Mouse (Mus musculus): ENCODE data around the gene Sbno2. TPM values are rescaled to one million over a fixed set of nuclear protein-coding genes. Genes with fewer than 3 reads are reported as not detected.

Gene Sbno2
- polyA plus RNA-seq, 1 experiment: 25.4 TPM

- H3K27me3 ChIP-seq (ENCODE audit: control insufficient read depth, insufficient read depth, low read length): no peaks in the 10 kb centered on the region
- DNase-seq: no peak
- TF ChIP-seq POLR2A (IDR thresholded peaks at IDR 0.05; ENCODE audit: borderline replicate concordance, insufficient read depth, low read length) (no peak), CTCF (IDR thresholded peaks at IDR 0.05; ENCODE audit: borderline replicate concordance, insufficient read depth, low read depth, low read length) (no peak)
- 100% methylated on average over 1 of the region's 1 CpGs for WGBS
- peaks cover 22% of the 10 kb centered on the region for H3K4me1 ChIP-seq (ENCODE audit: control insufficient read depth, insufficient read depth, low read length)
- H3K27ac ChIP-seq (ENCODE audit: insufficient read depth, low read length): no peak overlapping the region
- no peak overlapping the region for H3K4me3 ChIP-seq (replicated peaks; ENCODE audit: insufficient read depth, low read depth, low read length)
Measured at GRCm38 (mm10) chr10:80135641-80136040, 30.3 kb upstream of the Sbno2 start.

- WGBS: 80% methylated on average over 10 of the region's 10 CpGs
- Histone ChIP-seq H3K27me3 (ENCODE audit: control insufficient read depth, insufficient read depth, low read length) (no peaks in the 10 kb centered on the region), H3K4me1 (ENCODE audit: control insufficient read depth, insufficient read depth, low read length) (peaks cover 26% of the 10 kb centered on the region), H3K4me3 (replicated peaks; ENCODE audit: insufficient read depth, low read depth, low read length) (no peak overlapping the region), H3K27ac (ENCODE audit: insufficient read depth, low read length) (no peak overlapping the region)
- TF ChIP-seq POLR2A (IDR thresholded peaks at IDR 0.05; ENCODE audit: borderline replicate concordance, insufficient read depth, low read length) (no peak), CTCF (IDR thresholded peaks at IDR 0.05; ENCODE audit: borderline replicate concordance, insufficient read depth, low read depth, low read length) (no peak)
- DNase-seq: no peak
Measured at GRCm38 (mm10) chr10:80135161-80135560, 29.8 kb upstream of the Sbno2 start.

DNA sequence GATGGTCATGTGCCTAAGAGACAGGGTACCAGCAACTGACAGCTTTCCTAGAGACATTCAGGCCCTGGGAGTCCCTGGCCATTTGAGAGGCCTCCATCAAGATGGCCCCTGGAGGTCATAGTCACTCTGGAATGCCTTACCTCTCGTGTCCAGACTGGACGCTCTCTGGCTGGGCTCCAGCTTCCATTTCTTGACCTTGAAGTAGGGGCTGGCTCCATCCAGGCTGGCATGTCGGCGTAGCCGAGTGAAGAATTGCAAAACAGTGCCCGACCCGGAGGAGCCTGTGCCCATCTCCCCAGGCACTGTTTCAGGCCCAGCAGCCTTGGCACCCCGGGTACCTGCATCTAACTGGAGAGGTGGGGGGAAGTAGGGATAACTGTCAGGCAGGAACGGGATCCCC, 29.1 kb upstream of the Sbno2 start:
- DNase-seq: no peak
- H3K4me1 ChIP-seq (ENCODE audit: control insufficient read depth, insufficient read depth, low read length): peaks cover 32% of the 10 kb centered on the region
- 74% methylated on average over 9 of the region's 9 CpGs for WGBS
- no peaks in the 10 kb centered on the region for H3K27me3 ChIP-seq (ENCODE audit: control insufficient read depth, insufficient read depth, low read length)
- TF ChIP-seq CTCF (IDR thresholded peaks at IDR 0.05; ENCODE audit: borderline replicate concordance, insufficient read depth, low read depth, low read length) (no peak), POLR2A (IDR thresholded peaks at IDR 0.05; ENCODE audit: borderline replicate concordance, insufficient read depth, low read length) (no peak)
- H3K27ac ChIP-seq (ENCODE audit: insufficient read depth, low read length): no peak overlapping the region
- no peak overlapping the region for H3K4me3 ChIP-seq (replicated peaks; ENCODE audit: insufficient read depth, low read depth, low read length)

- no peaks in the 10 kb centered on the region for H3K27me3 ChIP-seq (ENCODE audit: control insufficient read depth, insufficient read depth, low read length)
- TF ChIP-seq CTCF (IDR thresholded peaks at IDR 0.05; ENCODE audit: borderline replicate concordance, insufficient read depth, low read depth, low read length): no peak
- TF ChIP-seq POLR2A (IDR thresholded peaks at IDR 0.05; ENCODE audit: borderline replicate concordance, insufficient read depth, low read length): no peak
- peaks cover 41% of the 10 kb centered on the region for H3K4me1 ChIP-seq (ENCODE audit: control insufficient read depth, insufficient read depth, low read length)
- 20% methylated on average over 8 of the region's 8 CpGs for WGBS
- no peak overlapping the region for H3K27ac ChIP-seq (ENCODE audit: insufficient read depth, low read length)
- H3K4me3 ChIP-seq (replicated peaks; ENCODE audit: insufficient read depth, low read depth, low read length): no peak overlapping the region
- peak in 1 of 2 experiments; percentile 55 for DNase-seq
Measured at GRCm38 (mm10) chr10:80133226-80133849, 28.0 kb upstream of the Sbno2 start.

- H3K4me3 ChIP-seq (replicated peaks; ENCODE audit: insufficient read depth, low read depth, low read length): no peak overlapping the region
- TF ChIP-seq POLR2A (IDR thresholded peaks at IDR 0.05; ENCODE audit: borderline replicate concordance, insufficient read depth, low read length) (no peak), CTCF (IDR thresholded peaks at IDR 0.05; ENCODE audit: borderline replicate concordance, insufficient read depth, low read depth, low read length) (no peak)
- 47% methylated on average over 27 of the region's 27 CpGs for WGBS
- peaks cover 44% of the 10 kb centered on the region for H3K4me1 ChIP-seq (ENCODE audit: control insufficient read depth, insufficient read depth, low read length)
- no peaks in the 10 kb centered on the region for H3K27me3 ChIP-seq (ENCODE audit: control insufficient read depth, insufficient read depth, low read length)
- DNase-seq: no peak
- H3K27ac ChIP-seq (ENCODE audit: insufficient read depth, low read length): no peak overlapping the region
Measured at GRCm38 (mm10) chr10:80131952-80132350, 26.6 kb upstream of the Sbno2 start.

DNA sequence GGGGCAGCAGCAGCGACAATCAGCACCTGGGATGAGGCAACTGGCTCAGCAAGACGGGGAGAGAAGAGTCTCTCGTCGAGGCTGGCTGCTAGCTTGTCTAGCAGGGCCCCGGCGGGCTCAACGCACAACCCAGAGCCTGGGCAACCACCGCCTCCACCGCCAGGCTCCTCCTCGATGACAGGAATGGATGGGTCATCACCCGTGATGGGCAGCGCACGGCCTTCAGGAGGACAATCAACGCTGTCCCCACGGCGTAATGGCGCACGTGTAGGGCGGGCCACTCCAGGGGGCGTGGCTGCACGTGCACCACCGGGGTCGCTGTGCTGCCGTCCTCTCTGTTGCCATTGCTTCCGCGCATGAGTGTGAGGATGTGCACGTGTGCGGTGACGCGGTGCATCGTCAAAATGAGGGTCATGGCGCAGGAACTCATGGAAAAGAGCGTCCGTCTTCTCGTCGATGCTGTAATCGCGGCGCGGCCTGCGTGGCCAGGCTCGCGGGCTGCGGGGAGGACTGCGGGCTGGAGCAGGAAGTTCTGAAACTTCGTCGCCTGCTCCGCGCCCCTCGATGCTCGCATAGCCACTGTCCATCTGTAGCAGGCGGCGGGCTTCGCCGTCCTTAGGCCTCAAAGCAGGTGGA, 26.1 kb upstream of the Sbno2 start:
- Histone ChIP-seq H3K4me3 (replicated peaks; ENCODE audit: insufficient read depth, low read depth, low read length) (no peak overlapping the region), H3K27me3 (ENCODE audit: control insufficient read depth, insufficient read depth, low read length) (no peaks in the 10 kb centered on the region), H3K27ac (ENCODE audit: insufficient read depth, low read length) (no peak overlapping the region), H3K4me1 (ENCODE audit: control insufficient read depth, insufficient read depth, low read length) (peaks cover 44% of the 10 kb centered on the region)
- WGBS: 41% methylated on average over 55 of the region's 55 CpGs
- DNase-seq: peak; percentile 29 to 52
- TF ChIP-seq POLR2A (IDR thresholded peaks at IDR 0.05; ENCODE audit: borderline replicate concordance, insufficient read depth, low read length) (no peak), CTCF (IDR thresholded peaks at IDR 0.05; ENCODE audit: borderline replicate concordance, insufficient read depth, low read depth, low read length) (no peak)

DNA sequence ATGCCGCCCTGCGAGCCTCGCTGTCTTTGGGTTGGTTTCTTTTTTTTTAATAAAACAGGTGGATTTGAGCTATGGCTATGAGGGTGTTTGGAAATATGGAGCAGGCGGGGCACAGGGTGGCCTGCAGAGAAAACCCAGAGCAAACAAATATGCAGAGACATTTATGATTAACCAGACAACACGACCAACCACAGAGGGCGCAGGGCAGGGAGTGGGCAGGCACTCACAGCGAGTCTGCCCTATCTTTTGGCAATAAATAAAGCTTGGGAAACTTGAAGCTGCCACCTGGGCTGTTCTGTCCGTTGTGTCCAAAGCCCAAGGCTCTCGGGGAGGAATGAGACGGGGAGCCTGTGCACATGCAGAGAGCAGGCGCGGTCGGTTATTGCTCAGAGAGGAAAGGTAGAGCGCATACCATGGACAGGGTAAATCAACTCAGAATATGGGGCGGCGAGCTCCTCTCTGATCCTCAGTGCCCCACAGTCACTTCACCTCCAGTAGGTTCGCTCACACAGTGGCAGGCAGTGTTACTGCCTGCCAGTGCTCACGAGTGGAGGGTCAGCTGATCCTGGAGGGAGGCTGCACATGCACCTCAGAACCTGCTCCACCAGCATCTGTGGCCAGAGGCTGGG, 25.1 kb upstream of the Sbno2 start:
- Histone ChIP-seq H3K4me1 (ENCODE audit: control insufficient read depth, insufficient read depth, low read length) (peaks cover 44% of the 10 kb centered on the region), H3K27me3 (ENCODE audit: control insufficient read depth, insufficient read depth, low read length) (no peaks in the 10 kb centered on the region), H3K27ac (ENCODE audit: insufficient read depth, low read length) (peak overlapping the region; percentile 80), H3K4me3 (replicated peaks; ENCODE audit: insufficient read depth, low read depth, low read length) (no peak overlapping the region)
- TF ChIP-seq POLR2A (IDR thresholded peaks at IDR 0.05; ENCODE audit: borderline replicate concordance, insufficient read depth, low read length) (no peak), CTCF (IDR thresholded peaks at IDR 0.05; ENCODE audit: borderline replicate concordance, insufficient read depth, low read depth, low read length) (no peak)
- 67% methylated on average over 18 of the region's 18 CpGs for WGBS
- DNase-seq: peak in 1 of 2 experiments; percentile 35

- TF ChIP-seq POLR2A (IDR thresholded peaks at IDR 0.05; ENCODE audit: borderline replicate concordance, insufficient read depth, low read length): no peak
- WGBS: 16% methylated on average over 9 of the region's 9 CpGs
- H3K4me1 ChIP-seq (ENCODE audit: control insufficient read depth, insufficient read depth, low read length): peaks cover 47% of the 10 kb centered on the region
- H3K4me3 ChIP-seq (replicated peaks; ENCODE audit: insufficient read depth, low read depth, low read length): no peak overlapping the region
- peak; percentile 85 to 89 for DNase-seq
- H3K27ac ChIP-seq (ENCODE audit: insufficient read depth, low read length): peak overlapping the region; percentile 80
- no peaks in the 10 kb centered on the region for H3K27me3 ChIP-seq (ENCODE audit: control insufficient read depth, insufficient read depth, low read length)
Measured at GRCm38 (mm10) chr10:80129846-80130245, 24.5 kb upstream of the Sbno2 start.
